Mouse (Mus musculus): Measurements from ENCODE around the gene Elf1. TPM values are rescaled to one million over a fixed set of nuclear protein-coding genes. Genes with fewer than 3 reads are reported as not detected.

The Elf1 gene
- polyA plus RNA-seq, 1 experiment, result 15.4 TPM

- Histone ChIP-seq H3K36me3 (ENCODE audit: control insufficient read depth, insufficient read depth, low read length) (no peaks in the 10 kb centered on the region), H3K27ac (ENCODE audit: insufficient read depth, low read depth, low read length) (no peak overlapping the region), H3K4me1 (ENCODE audit: control insufficient read depth, insufficient read depth, low read length) (peaks cover 19% of the 10 kb centered on the region), H3K4me3 (ENCODE audit: insufficient read depth, low read depth, low read length) (no peak overlapping the region), H3K27me3 (replicated peaks; ENCODE audit: control insufficient read depth, insufficient read depth, low read length) (no peaks in the 10 kb centered on the region)
- no peak for TF ChIP-seq CTCF (conservative IDR thresholded peaks at IDR 0.05; ENCODE audit: insufficient read depth, insufficient read length, low read depth, low read length)
- WGBS, result 45% methylated on average over 9 of the region's 9 CpGs
- DNase-seq, result no peak
These were observed 27.8 kb downstream of the Elf1 start for GRCm38 (mm10) chr14:79508662-79509305.

GRCm38 (mm10) chr14:79511521-79511920 is 30.5 kb downstream of the Elf1 start:
- H3K4me1 ChIP-seq (ENCODE audit: control insufficient read depth, insufficient read depth, low read length), result peaks cover 23% of the 10 kb centered on the region
- H3K27ac ChIP-seq (ENCODE audit: insufficient read depth, low read depth, low read length), result peak overlapping the region; percentile 83
- 39% methylated on average over 1 of the region's 1 CpGs for WGBS
- peak; percentile 69 for DNase-seq
- H3K36me3 ChIP-seq (ENCODE audit: control insufficient read depth, insufficient read depth, low read length), result no peaks in the 10 kb centered on the region
- TF ChIP-seq CTCF (conservative IDR thresholded peaks at IDR 0.05; ENCODE audit: insufficient read depth, insufficient read length, low read depth, low read length) (no peak), POLR2A (IDR thresholded peaks at IDR 0.05; ENCODE audit: low read depth, low read length) (no peak)
- no peaks in the 10 kb centered on the region for H3K27me3 ChIP-seq (replicated peaks; ENCODE audit: control insufficient read depth, insufficient read depth, low read length)
- no peak overlapping the region for H3K4me3 ChIP-seq (ENCODE audit: insufficient read depth, low read depth, low read length)

GRCm38 (mm10) chr14:79513951-79514350 is 33.0 kb downstream of the Elf1 start:
- no peak for DNase-seq
- no peaks in the 10 kb centered on the region for H3K36me3 ChIP-seq (ENCODE audit: control insufficient read depth, insufficient read depth, low read length)
- H3K27ac ChIP-seq (ENCODE audit: insufficient read depth, low read depth, low read length), result no peak overlapping the region
- peaks cover 39% of the 10 kb centered on the region for H3K4me1 ChIP-seq (ENCODE audit: control insufficient read depth, insufficient read depth, low read length)
- 84% methylated on average over 2 of the region's 2 CpGs for WGBS
- no peak overlapping the region for H3K4me3 ChIP-seq (ENCODE audit: insufficient read depth, low read depth, low read length)
- TF ChIP-seq POLR2A (IDR thresholded peaks at IDR 0.05; ENCODE audit: low read depth, low read length) (no peak), CTCF (conservative IDR thresholded peaks at IDR 0.05; ENCODE audit: insufficient read depth, insufficient read length, low read depth, low read length) (0 out of 2 replicates have a peak, but pooled peaks have one; percentile 19)
- H3K27me3 ChIP-seq (replicated peaks; ENCODE audit: control insufficient read depth, insufficient read depth, low read length), result no peaks in the 10 kb centered on the region

- no peak for DNase-seq
- Histone ChIP-seq H3K27me3 (replicated peaks; ENCODE audit: control insufficient read depth, insufficient read depth, low read length) (no peaks in the 10 kb centered on the region), H3K27ac (ENCODE audit: insufficient read depth, low read depth, low read length) (peak overlapping the region; percentile 84; the same call in 1 of the 2 replicates), H3K4me1 (ENCODE audit: control insufficient read depth, insufficient read depth, low read length) (peaks cover 36% of the 10 kb centered on the region), H3K4me3 (ENCODE audit: insufficient read depth, low read depth, low read length) (peak overlapping the region; percentile 9; the same call in 1 of the 2 replicates), H3K36me3 (ENCODE audit: control insufficient read depth, insufficient read depth, low read length) (no peaks in the 10 kb centered on the region)
- WGBS, result 33% methylated on average over 8 of the region's 8 CpGs
- TF ChIP-seq POLR2A (IDR thresholded peaks at IDR 0.05; ENCODE audit: low read depth, low read length) (no peak), CTCF (conservative IDR thresholded peaks at IDR 0.05; ENCODE audit: insufficient read depth, insufficient read length, low read depth, low read length) (no peak)
These were observed 34.1 kb downstream of the Elf1 start for GRCm38 (mm10) chr14:79515100-79515499.

GRCm38 (mm10) chr14:79515511-79516242 is 34.7 kb downstream of the Elf1 start:
- Histone ChIP-seq H3K4me1 (ENCODE audit: control insufficient read depth, insufficient read depth, low read length) (peaks cover 36% of the 10 kb centered on the region), H3K27ac (ENCODE audit: insufficient read depth, low read depth, low read length) (peak overlapping the region; percentile 84), H3K4me3 (ENCODE audit: insufficient read depth, low read depth, low read length) (peak overlapping the region; percentile 9; the same call in 1 of the 2 replicates), H3K27me3 (replicated peaks; ENCODE audit: control insufficient read depth, insufficient read depth, low read length) (no peaks in the 10 kb centered on the region), H3K36me3 (ENCODE audit: control insufficient read depth, insufficient read depth, low read length) (no peaks in the 10 kb centered on the region)
- 37% methylated on average over 8 of the region's 8 CpGs for WGBS
- DNase-seq, result peak; percentile 59
- TF ChIP-seq CTCF (conservative IDR thresholded peaks at IDR 0.05; ENCODE audit: insufficient read depth, insufficient read length, low read depth, low read length) (no peak), POLR2A (IDR thresholded peaks at IDR 0.05; ENCODE audit: low read depth, low read length) (no peak)

- H3K27me3 ChIP-seq (replicated peaks; ENCODE audit: control insufficient read depth, insufficient read depth, low read length), result no peaks in the 10 kb centered on the region
- 0 out of 2 replicates have a peak overlapping the region, but pooled peaks have one; percentile 22 for H3K27ac ChIP-seq (ENCODE audit: insufficient read depth, low read depth, low read length)
- H3K36me3 ChIP-seq (ENCODE audit: control insufficient read depth, insufficient read depth, low read length), result no peaks in the 10 kb centered on the region
- 55% methylated on average over 5 of the region's 5 CpGs for WGBS
- TF ChIP-seq POLR2A (IDR thresholded peaks at IDR 0.05; ENCODE audit: low read depth, low read length) (no peak), CTCF (conservative IDR thresholded peaks at IDR 0.05; ENCODE audit: insufficient read depth, insufficient read length, low read depth, low read length) (no peak)
- H3K4me3 ChIP-seq (ENCODE audit: insufficient read depth, low read depth, low read length), result 0 out of 2 replicates have a peak overlapping the region, but pooled peaks have one; percentile 31
- DNase-seq, result no peak
- H3K4me1 ChIP-seq (ENCODE audit: control insufficient read depth, insufficient read depth, low read length), result peaks cover 37% of the 10 kb centered on the region
These were observed 35.2 kb downstream of the Elf1 start for GRCm38 (mm10) chr14:79516243-79516610.

- peaks cover 40% of the 10 kb centered on the region for H3K4me1 ChIP-seq (ENCODE audit: control insufficient read depth, insufficient read depth, low read length)
- no peak for DNase-seq
- no peaks in the 10 kb centered on the region for H3K27me3 ChIP-seq (replicated peaks; ENCODE audit: control insufficient read depth, insufficient read depth, low read length)
- TF ChIP-seq CTCF (conservative IDR thresholded peaks at IDR 0.05; ENCODE audit: insufficient read depth, insufficient read length, low read depth, low read length), result no peak
- WGBS, result 61% methylated on average over 2 of the region's 2 CpGs
- H3K4me3 ChIP-seq (ENCODE audit: insufficient read depth, low read depth, low read length), result no peak overlapping the region
- 0 out of 2 replicates have a peak overlapping the region, but pooled peaks have one; percentile 52 for H3K27ac ChIP-seq (ENCODE audit: insufficient read depth, low read depth, low read length)
- no peaks in the 10 kb centered on the region for H3K36me3 ChIP-seq (ENCODE audit: control insufficient read depth, insufficient read depth, low read length)
These were observed 35.8 kb downstream of the Elf1 start for GRCm38 (mm10) chr14:79516751-79517150.
